Mouse (Mus musculus) liver, adult 2 months (tissue): ENCODE results near the gene Hspb11.

ENCODE experiments used
- CTCF ChIP-seq: fragments of 200-500 bp; IDR thresholded peaks from 2 replicates; pipeline ENCODE4 v1.5.1; 2011; ENCODE audit warnings: low read depth, low read length, control low read depth
- POLR2A ChIP-seq: fragments of 200-500 bp; IDR thresholded peaks from 2 replicates; pipeline ENCODE4 v1.6.1; 2011; ENCODE audit warnings: low read length, control low read depth; ENCODE audit not compliant: insufficient read depth; ENCODE audit errors: extremely low read depth

DNA sequence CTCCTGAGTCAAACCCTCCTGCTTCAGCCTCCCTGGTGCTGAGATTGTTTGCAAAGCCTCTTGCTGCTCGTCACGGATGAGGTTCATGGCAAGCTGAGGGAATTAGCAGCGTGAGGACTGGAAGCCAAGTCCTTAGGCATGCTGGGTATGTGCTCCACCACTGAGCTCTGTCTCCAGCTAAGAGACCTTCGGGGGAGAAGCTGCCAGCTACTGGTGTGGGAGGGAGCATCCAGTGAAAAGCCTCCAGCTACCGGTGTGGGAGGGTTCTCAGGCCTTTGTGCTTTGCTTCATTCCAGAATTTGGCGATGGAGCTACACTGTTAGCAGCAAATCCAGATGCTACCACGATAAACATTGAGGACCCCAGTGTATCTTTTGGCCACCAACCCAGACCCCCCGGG, 65.3 kb downstream of the Hspb11 start:
- no peak for TF ChIP-seq CTCF
- no peak for TF ChIP-seq POLR2A
